Mouse (Mus musculus): ENCODE results near the gene Gas7. TPM values are rescaled to one million over a fixed set of nuclear protein-coding genes. Genes with fewer than 3 reads are reported as not detected.

The Gas7 gene
- polyA plus RNA-seq, 1 experiment from 2014 or later: 2.3 TPM

DNA sequence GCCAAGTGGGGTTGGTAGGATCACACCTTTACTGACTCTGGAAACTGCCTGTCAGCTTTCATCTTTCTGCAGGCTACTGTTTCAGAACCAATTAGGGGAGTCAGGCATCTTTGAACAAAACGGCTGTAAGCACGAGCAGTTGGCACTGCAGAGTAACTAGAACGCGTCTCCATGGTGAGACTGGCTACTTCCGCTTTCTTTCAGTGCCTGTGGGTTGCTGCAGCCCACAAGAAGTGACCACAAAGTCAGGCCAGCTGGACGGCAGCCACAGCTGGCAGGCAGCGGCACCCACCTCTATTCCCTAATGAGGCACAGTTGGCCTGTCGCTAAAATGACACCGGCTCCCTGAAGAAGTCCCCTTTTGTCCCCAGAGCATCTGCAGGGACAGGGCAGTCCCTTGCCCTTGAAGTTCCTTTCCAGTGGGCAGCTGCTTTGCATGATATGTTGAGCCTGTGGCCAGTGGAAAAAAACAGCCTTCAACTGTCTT lies 133.6 kb downstream of the Gas7 start:
- Histone ChIP-seq H3K9me3 (ENCODE audit: control insufficient read depth, low read length) (no peaks in the 10 kb centered on the region), H3K4me1 (replicated peaks; ENCODE audit: control insufficient read depth, insufficient read depth, low read length) (no peaks in the 10 kb centered on the region), H3K4me2 (no peak overlapping the region), H3K27me3 (replicated peaks; ENCODE audit: control insufficient read depth, insufficient read depth, low read length) (no peaks in the 10 kb centered on the region), H3K36me3 (ENCODE audit: control insufficient read depth, insufficient read depth, low read length) (no peaks in the 10 kb centered on the region), H3K27ac (ENCODE audit: low read depth, low read length) (no peak overlapping the region), H3K4me3 (ENCODE audit: low read depth, low read length) (no peak overlapping the region), H3K9ac (ENCODE audit: low read depth, low read length) (no peak overlapping the region)
- ATAC-seq (replicated peaks; ENCODE audit: low FRiP score) (no peak), DNase-seq (ENCODE audit: low spot score) (no peak)
- WGBS: 24% methylated on average over 9 of the region's 9 CpGs

DNA sequence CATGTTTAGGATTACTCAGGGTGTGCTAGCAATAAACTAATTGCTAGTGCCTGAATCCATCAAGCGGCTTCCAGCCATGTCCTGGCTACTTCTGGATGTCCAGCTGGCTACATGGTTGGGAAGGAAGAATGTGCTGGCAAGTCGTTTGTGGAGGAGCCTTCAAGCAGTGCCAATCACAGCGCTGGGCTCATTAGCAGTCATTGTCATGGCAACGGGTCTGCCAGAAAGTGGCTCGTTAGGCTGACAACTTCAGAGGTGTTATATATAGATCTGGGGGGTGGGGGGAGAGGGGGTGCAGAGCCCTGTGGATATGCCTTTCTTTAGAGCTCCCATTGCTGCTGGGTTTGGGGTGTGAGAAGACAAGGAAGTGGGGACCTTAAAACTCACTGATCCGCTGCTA lies 141.0 kb downstream of the Gas7 start:
- H3K9ac ChIP-seq (ENCODE audit: low read depth, low read length): no peak overlapping the region
- no peaks in the 10 kb centered on the region for H3K27me3 ChIP-seq (replicated peaks; ENCODE audit: control insufficient read depth, insufficient read depth, low read length)
- no peaks in the 10 kb centered on the region for H3K9me3 ChIP-seq (ENCODE audit: control insufficient read depth, low read length)
- H3K36me3 ChIP-seq (ENCODE audit: control insufficient read depth, insufficient read depth, low read length): no peaks in the 10 kb centered on the region
- H3K27ac ChIP-seq (ENCODE audit: low read depth, low read length): no peak overlapping the region
- H3K4me2 ChIP-seq: no peak overlapping the region
- no peak overlapping the region for H3K4me3 ChIP-seq (ENCODE audit: low read depth, low read length)
- H3K4me1 ChIP-seq (replicated peaks; ENCODE audit: control insufficient read depth, insufficient read depth, low read length): no peaks in the 10 kb centered on the region
- WGBS: 71% methylated on average over 6 of the region's 6 CpGs
- DNase-seq (ENCODE audit: low spot score) (no peak), ATAC-seq (replicated peaks; ENCODE audit: low FRiP score) (no peak)

DNA sequence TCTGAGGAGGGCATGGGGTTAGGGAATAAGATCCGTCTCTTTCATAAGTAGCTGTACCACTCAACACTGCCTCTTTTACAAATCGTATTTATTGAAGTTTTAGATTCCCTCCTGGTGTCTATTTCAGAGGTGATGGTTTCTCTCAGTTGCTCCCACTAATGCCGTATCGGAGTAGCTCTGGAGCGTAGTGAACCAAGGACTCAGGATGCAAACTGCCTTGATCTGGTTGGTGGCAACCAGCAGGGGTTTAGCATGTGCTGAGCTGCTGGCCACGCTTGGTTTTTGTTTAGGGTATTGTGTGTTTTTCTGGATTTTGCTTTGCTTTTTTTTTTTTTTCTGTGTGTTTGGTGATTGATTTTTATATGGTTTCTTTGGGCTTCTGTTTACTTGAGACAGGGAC lies 141.6 kb downstream of the Gas7 start:
- no peaks in the 10 kb centered on the region for H3K36me3 ChIP-seq (ENCODE audit: control insufficient read depth, insufficient read depth, low read length)
- WGBS: 83% methylated on average over 6 of the region's 6 CpGs

DNA sequence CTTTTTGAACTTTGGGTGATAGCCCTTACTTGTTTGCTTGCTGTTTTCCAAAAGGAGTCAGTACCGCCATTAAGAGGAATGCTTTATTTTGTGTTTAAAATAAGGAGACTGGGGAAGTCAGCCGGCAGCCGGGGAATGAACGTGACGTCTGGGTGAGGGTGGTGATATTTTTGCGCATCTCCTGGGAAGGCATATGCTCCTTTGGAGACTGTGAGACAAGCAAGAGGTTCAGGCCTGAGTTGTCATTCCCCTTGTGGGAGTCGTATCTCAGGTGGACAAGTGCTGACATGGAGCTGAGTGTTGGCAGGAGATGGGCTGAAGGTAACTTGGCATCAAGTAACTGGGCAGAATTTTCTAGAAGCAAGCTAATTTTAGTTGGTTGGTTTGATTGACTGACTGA lies 142.2 kb downstream of the Gas7 start:
- Histone ChIP-seq H3K36me3 (ENCODE audit: control insufficient read depth, insufficient read depth, low read length) (no peaks in the 10 kb centered on the region), H3K27me3 (replicated peaks; ENCODE audit: control insufficient read depth, insufficient read depth, low read length) (no peaks in the 10 kb centered on the region), H3K9me3 (ENCODE audit: control insufficient read depth, low read length) (no peaks in the 10 kb centered on the region), H3K4me2 (no peak overlapping the region), H3K27ac (ENCODE audit: low read depth, low read length) (no peak overlapping the region), H3K9ac (ENCODE audit: low read depth, low read length) (no peak overlapping the region), H3K4me1 (replicated peaks; ENCODE audit: control insufficient read depth, insufficient read depth, low read length) (no peaks in the 10 kb centered on the region), H3K4me3 (ENCODE audit: low read depth, low read length) (no peak overlapping the region)
- ATAC-seq (replicated peaks; ENCODE audit: low FRiP score) (no peak), DNase-seq (ENCODE audit: low spot score) (no peak)
- WGBS: 86% methylated on average over 7 of the region's 7 CpGs

More for the DNA sequence above, 141.6 kb downstream of the Gas7 start:
- Histone ChIP-seq H3K4me1 (replicated peaks; ENCODE audit: control insufficient read depth, insufficient read depth, low read length) (no peaks in the 10 kb centered on the region), H3K9ac (ENCODE audit: low read depth, low read length) (no peak overlapping the region), H3K27ac (ENCODE audit: low read depth, low read length) (no peak overlapping the region), H3K27me3 (replicated peaks; ENCODE audit: control insufficient read depth, insufficient read depth, low read length) (no peaks in the 10 kb centered on the region), H3K4me3 (ENCODE audit: low read depth, low read length) (no peak overlapping the region), H3K4me2 (no peak overlapping the region), H3K9me3 (ENCODE audit: control insufficient read depth, low read length) (no peaks in the 10 kb centered on the region)
- no peak for DNase-seq (ENCODE audit: low spot score)
- no peak for ATAC-seq (replicated peaks; ENCODE audit: low FRiP score)

DNA sequence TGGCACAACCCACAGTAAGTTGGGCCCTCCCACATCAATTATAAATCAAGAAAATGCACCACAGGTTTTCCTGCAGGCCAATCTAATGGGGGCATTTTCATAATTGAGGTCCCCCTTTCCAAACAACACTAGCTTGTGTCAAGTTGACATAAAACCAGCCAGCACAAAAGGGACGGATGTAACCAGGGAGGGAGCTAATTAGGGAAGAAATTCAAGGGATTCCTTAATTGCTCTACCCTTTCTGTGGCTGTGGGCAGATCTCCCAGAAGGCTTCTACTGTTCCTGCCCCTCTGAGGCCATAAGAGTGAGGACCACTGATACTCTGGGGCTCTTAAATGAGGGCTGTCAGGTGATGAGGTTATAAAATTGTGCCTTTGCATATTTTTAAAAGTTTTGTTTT lies 143.9 kb downstream of the Gas7 start:
- no peaks in the 10 kb centered on the region; the same call in 1 of the 2 replicates for H3K4me1 ChIP-seq (replicated peaks; ENCODE audit: control insufficient read depth, insufficient read depth, low read length)
- H3K9ac ChIP-seq (ENCODE audit: low read depth, low read length): no peak overlapping the region
- H3K27me3 ChIP-seq (replicated peaks; ENCODE audit: control insufficient read depth, insufficient read depth, low read length): no peaks in the 10 kb centered on the region
- no peaks in the 10 kb centered on the region for H3K9me3 ChIP-seq (ENCODE audit: control insufficient read depth, low read length)
- no peak overlapping the region for H3K4me2 ChIP-seq
- no peaks in the 10 kb centered on the region for H3K36me3 ChIP-seq (ENCODE audit: control insufficient read depth, insufficient read depth, low read length)
- DNase-seq (ENCODE audit: low spot score) (no peak), ATAC-seq (replicated peaks; ENCODE audit: low FRiP score) (no peak)
- H3K27ac ChIP-seq (ENCODE audit: low read depth, low read length): no peak overlapping the region
- H3K4me3 ChIP-seq (ENCODE audit: low read depth, low read length): no peak overlapping the region
- WGBS: 85% methylated on average over 1 of the region's 1 CpGs

DNA sequence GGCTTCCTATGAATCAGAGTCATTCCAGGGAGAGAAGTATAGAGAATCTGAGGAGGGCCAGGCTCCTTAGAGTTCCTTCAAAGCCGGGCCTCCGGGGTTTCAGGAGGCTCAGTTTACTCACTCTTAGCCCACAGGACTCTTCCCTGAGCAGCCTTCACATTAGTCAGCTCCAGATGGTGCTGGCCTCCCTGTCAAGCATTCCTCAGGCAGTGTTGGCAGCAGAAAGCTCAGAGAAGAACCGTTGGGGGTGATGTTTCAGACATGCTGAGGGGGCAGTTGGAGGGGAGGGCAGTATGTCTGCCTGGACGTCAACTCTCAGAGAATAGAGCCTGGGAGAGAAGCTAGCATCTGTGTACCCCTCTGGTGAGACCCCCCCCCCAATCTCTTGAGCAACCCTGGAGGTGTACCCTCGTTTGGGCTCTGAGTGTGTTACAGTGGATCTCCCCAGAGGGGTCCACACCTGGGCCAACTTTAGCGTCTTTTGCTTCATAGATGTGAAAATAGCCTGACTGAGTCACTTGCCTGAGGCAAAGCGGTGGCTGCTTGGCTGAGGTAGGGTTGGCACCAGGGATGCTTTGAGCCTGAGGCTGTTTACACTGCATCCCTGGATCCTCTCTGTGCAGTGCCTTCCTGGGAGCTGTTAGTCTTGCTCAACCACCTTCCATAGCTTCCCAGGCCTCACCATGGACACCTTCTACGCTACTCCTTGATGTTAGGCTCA lies 145.6 kb downstream of the Gas7 start:
- H3K27ac ChIP-seq (ENCODE audit: low read depth, low read length): no peak overlapping the region
- peaks cover 3% of the 10 kb centered on the region; the same call in 1 of the 2 replicates for H3K4me1 ChIP-seq (replicated peaks; ENCODE audit: control insufficient read depth, insufficient read depth, low read length)
- H3K9me3 ChIP-seq (ENCODE audit: control insufficient read depth, low read length): no peaks in the 10 kb centered on the region
- no peak overlapping the region for H3K4me3 ChIP-seq (ENCODE audit: low read depth, low read length)
- WGBS: 78% methylated on average over 8 of the region's 8 CpGs
- DNase-seq (ENCODE audit: low spot score) (no peak), ATAC-seq (replicated peaks; ENCODE audit: low FRiP score) (no peak)
- H3K4me2 ChIP-seq: no peak overlapping the region
- no peak overlapping the region for H3K9ac ChIP-seq (ENCODE audit: low read depth, low read length)
- H3K36me3 ChIP-seq (ENCODE audit: control insufficient read depth, insufficient read depth, low read length): no peaks in the 10 kb centered on the region
- no peaks in the 10 kb centered on the region for H3K27me3 ChIP-seq (replicated peaks; ENCODE audit: control insufficient read depth, insufficient read depth, low read length)

DNA sequence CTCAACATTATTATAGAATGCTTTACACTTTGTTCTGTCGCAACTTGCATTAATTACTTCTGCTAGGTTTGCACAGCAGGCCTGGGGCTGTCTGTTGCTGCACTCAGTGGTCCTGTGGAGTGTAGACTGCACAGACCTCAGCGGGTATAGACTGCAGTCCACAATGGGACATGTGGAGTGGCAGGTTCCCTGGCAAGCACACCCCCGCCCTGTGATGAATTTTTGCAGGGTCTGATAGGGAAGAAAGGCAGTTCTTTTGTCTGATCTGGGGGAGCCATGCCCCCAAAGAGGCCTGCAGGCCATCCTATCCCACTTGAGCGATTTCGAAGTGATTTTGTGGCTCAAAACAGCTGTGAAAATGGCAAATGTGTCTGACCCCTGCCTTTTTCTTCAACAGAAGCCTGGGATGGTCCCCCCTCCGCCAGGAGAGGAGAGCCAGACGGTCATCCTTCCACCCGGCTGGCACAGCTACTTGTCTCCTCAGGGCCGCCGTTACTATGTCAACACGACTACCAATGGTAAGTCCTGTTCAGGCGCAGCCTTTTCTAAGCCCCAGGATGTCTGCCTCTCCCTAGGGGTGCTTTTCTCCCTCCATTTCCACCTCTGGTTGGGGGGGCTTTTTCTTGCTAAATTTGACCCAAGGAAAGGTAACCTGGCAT lies 147.6 kb downstream of the Gas7 start:
- Histone ChIP-seq H3K9me3 (ENCODE audit: control insufficient read depth, low read length) (no peaks in the 10 kb centered on the region), H3K27me3 (replicated peaks; ENCODE audit: control insufficient read depth, insufficient read depth, low read length) (no peaks in the 10 kb centered on the region), H3K4me1 (replicated peaks; ENCODE audit: control insufficient read depth, insufficient read depth, low read length) (peaks cover 3% of the 10 kb centered on the region; the same call in 1 of the 2 replicates), H3K27ac (ENCODE audit: low read depth, low read length) (no peak overlapping the region), H3K4me3 (ENCODE audit: low read depth, low read length) (no peak overlapping the region), H3K36me3 (ENCODE audit: control insufficient read depth, insufficient read depth, low read length) (no peaks in the 10 kb centered on the region), H3K4me2 (no peak overlapping the region), H3K9ac (ENCODE audit: low read depth, low read length) (no peak overlapping the region)
- DNase-seq (ENCODE audit: low spot score): no peak
- ATAC-seq (replicated peaks; ENCODE audit: low FRiP score): no peak
- 71% methylated on average over 12 of the region's 12 CpGs for WGBS

DNA sequence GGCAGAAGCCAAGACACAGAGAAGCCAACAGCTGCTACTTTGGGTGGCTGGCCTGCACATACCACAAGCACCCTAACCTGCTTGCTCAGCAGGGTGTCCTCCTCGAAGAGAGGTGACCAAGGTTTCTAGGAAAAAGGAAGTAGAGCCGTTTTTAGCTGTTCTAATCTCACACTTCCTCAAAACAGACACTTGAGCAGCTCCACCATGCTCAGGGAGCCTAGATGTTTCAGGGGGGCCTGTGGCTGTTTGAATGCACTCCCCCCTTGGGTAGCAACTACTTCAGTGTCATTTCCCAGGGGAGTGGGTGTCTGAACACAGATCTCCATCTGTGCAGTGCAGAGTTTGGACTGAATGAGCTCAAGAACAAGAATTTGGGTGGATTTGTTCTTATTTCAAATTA lies 149.2 kb downstream of the Gas7 start:
- Histone ChIP-seq H3K9ac (ENCODE audit: low read depth, low read length) (no peak overlapping the region), H3K4me2 (no peak overlapping the region), H3K36me3 (ENCODE audit: control insufficient read depth, insufficient read depth, low read length) (no peaks in the 10 kb centered on the region), H3K4me1 (replicated peaks; ENCODE audit: control insufficient read depth, insufficient read depth, low read length) (peaks cover 3% of the 10 kb centered on the region; the same call in 1 of the 2 replicates), H3K27me3 (replicated peaks; ENCODE audit: control insufficient read depth, insufficient read depth, low read length) (no peaks in the 10 kb centered on the region), H3K9me3 (ENCODE audit: control insufficient read depth, low read length) (no peaks in the 10 kb centered on the region), H3K4me3 (ENCODE audit: low read depth, low read length) (no peak overlapping the region), H3K27ac (ENCODE audit: low read depth, low read length) (no peak overlapping the region)
- DNase-seq (ENCODE audit: low spot score): no peak
- WGBS: 47% methylated on average over 2 of the region's 2 CpGs
- ATAC-seq (replicated peaks; ENCODE audit: low FRiP score): no peak
